Mouse (Mus musculus): ENCODE results near the gene Hoxd9. TPM values are rescaled to one million over a fixed set of nuclear protein-coding genes. Genes with fewer than 3 reads are reported as not detected.
A peak's percentile ranks its signal among the peaks of the same experiment; 100 is the strongest.

The Hoxd9 gene
- total and polyA plus RNA-seq, 2 experiments from 2014 or later = not detected

GRCm38 (mm10) chr2:74699053-74699430 is 1.5 kb downstream of the Hoxd9 start:
- H3K9ac ChIP-seq (replicated peaks; ENCODE audit: low read length) = no peak overlapping the region
- DNase-seq (ENCODE audit: low spot score) = no peak
- no peak for ATAC-seq
- H3K4me3 ChIP-seq (ENCODE audit: low read length) = peak overlapping the region; percentile 21; the same call in 1 of the 2 replicates
- peaks cover 89% of the 10 kb centered on the region for H3K27me3 ChIP-seq (ENCODE audit: insufficient read depth, low read length)
- H3K4me2 ChIP-seq (ENCODE audit: low read depth, low read length) = no peak overlapping the region
- H3K4me1 ChIP-seq (ENCODE audit: insufficient read depth, low read length) = no peaks in the 10 kb centered on the region
- H3K36me3 ChIP-seq (ENCODE audit: insufficient read depth, low read length) = no peaks in the 10 kb centered on the region
- 2% methylated on average over 17 of the region's 17 CpGs for WGBS
- no peak overlapping the region for H3K27ac ChIP-seq
- no peak for TF ChIP-seq CTCF (IDR thresholded peaks at IDR 0.05; ENCODE audit: low read depth)
- no peaks in the 10 kb centered on the region for H3K9me3 ChIP-seq (ENCODE audit: low read length)

- H3K27me3 ChIP-seq (ENCODE audit: insufficient read depth, low read length) = peaks cover 90% of the 10 kb centered on the region
- H3K4me1 ChIP-seq (ENCODE audit: insufficient read depth, low read length) = no peaks in the 10 kb centered on the region
- no peak overlapping the region for H3K27ac ChIP-seq
- H3K9me3 ChIP-seq (ENCODE audit: low read length) = no peaks in the 10 kb centered on the region
- H3K36me3 ChIP-seq (ENCODE audit: insufficient read depth, low read length) = no peaks in the 10 kb centered on the region
- DNase-seq (ENCODE audit: low spot score) = no peak
- WGBS = 3% methylated on average over 23 of the region's 23 CpGs
- TF ChIP-seq CTCF (IDR thresholded peaks at IDR 0.05; ENCODE audit: low read depth) = no peak
- H3K4me3 ChIP-seq (ENCODE audit: low read length) = no peak overlapping the region
- no peak overlapping the region for H3K9ac ChIP-seq (replicated peaks; ENCODE audit: low read length)
- no peak for ATAC-seq
- H3K4me2 ChIP-seq (ENCODE audit: low read depth, low read length) = no peak overlapping the region
Observed at GRCm38 (mm10) chr2:74699664-74700545, 2.4 kb downstream of the Hoxd9 start.

GRCm38 (mm10) chr2:74700546-74701112 is 3.1 kb downstream of the Hoxd9 start:
- 3% methylated on average over 22 of the region's 22 CpGs for WGBS
- no peak overlapping the region for H3K4me2 ChIP-seq (ENCODE audit: low read depth, low read length)
- no peak overlapping the region for H3K4me3 ChIP-seq (ENCODE audit: low read length)
- no peak overlapping the region for H3K27ac ChIP-seq
- H3K27me3 ChIP-seq (ENCODE audit: insufficient read depth, low read length) = peaks cover 89% of the 10 kb centered on the region
- H3K9ac ChIP-seq (replicated peaks; ENCODE audit: low read length) = no peak overlapping the region
- ATAC-seq (no peak), DNase-seq (ENCODE audit: low spot score) (no peak)
- no peaks in the 10 kb centered on the region for H3K9me3 ChIP-seq (ENCODE audit: low read length)
- TF ChIP-seq CTCF (IDR thresholded peaks at IDR 0.05; ENCODE audit: low read depth) = no peak
- no peaks in the 10 kb centered on the region for H3K4me1 ChIP-seq (ENCODE audit: insufficient read depth, low read length)
- no peaks in the 10 kb centered on the region for H3K36me3 ChIP-seq (ENCODE audit: insufficient read depth, low read length)

GRCm38 (mm10) chr2:74701949-74702819 is 4.7 kb downstream of the Hoxd9 start:
- Histone ChIP-seq H3K27me3 (ENCODE audit: insufficient read depth, low read length) (peaks cover 89% of the 10 kb centered on the region), H3K36me3 (ENCODE audit: insufficient read depth, low read length) (no peaks in the 10 kb centered on the region), H3K4me3 (ENCODE audit: low read length) (no peak overlapping the region), H3K4me2 (ENCODE audit: low read depth, low read length) (no peak overlapping the region), H3K27ac (no peak overlapping the region), H3K9ac (replicated peaks; ENCODE audit: low read length) (no peak overlapping the region), H3K9me3 (ENCODE audit: low read length) (no peaks in the 10 kb centered on the region), H3K4me1 (ENCODE audit: insufficient read depth, low read length) (no peaks in the 10 kb centered on the region)
- ATAC-seq = no peak
- peak; percentile 90 for TF ChIP-seq CTCF (IDR thresholded peaks at IDR 0.05; ENCODE audit: low read depth)
- 11% methylated on average over 17 of the region's 17 CpGs for WGBS
- peak; percentile 91 for DNase-seq (ENCODE audit: low spot score)

GRCm38 (mm10) chr2:74702820-74703219 is 5.3 kb downstream of the Hoxd9 start:
- no peak for ATAC-seq
- H3K4me3 ChIP-seq (ENCODE audit: low read length) = no peak overlapping the region
- no peak overlapping the region for H3K9ac ChIP-seq (replicated peaks; ENCODE audit: low read length)
- no peak overlapping the region for H3K27ac ChIP-seq
- no peak for TF ChIP-seq CTCF (IDR thresholded peaks at IDR 0.05; ENCODE audit: low read depth)
- H3K9me3 ChIP-seq (ENCODE audit: low read length) = no peaks in the 10 kb centered on the region
- peaks cover 90% of the 10 kb centered on the region for H3K27me3 ChIP-seq (ENCODE audit: insufficient read depth, low read length)
- H3K4me1 ChIP-seq (ENCODE audit: insufficient read depth, low read length) = no peaks in the 10 kb centered on the region
- H3K36me3 ChIP-seq (ENCODE audit: insufficient read depth, low read length) = no peaks in the 10 kb centered on the region
- no peak for DNase-seq (ENCODE audit: low spot score)
- 17% methylated on average over 6 of the region's 6 CpGs for WGBS
- H3K4me2 ChIP-seq (ENCODE audit: low read depth, low read length) = no peak overlapping the region

GRCm38 (mm10) chr2:74703317-74703716 is 5.8 kb downstream of the Hoxd9 start:
- H3K4me3 ChIP-seq (ENCODE audit: low read length) = no peak overlapping the region
- H3K4me2 ChIP-seq (ENCODE audit: low read depth, low read length) = no peak overlapping the region
- 6% methylated on average over 10 of the region's 10 CpGs for WGBS
- H3K27me3 ChIP-seq (ENCODE audit: insufficient read depth, low read length) = peaks cover 89% of the 10 kb centered on the region
- H3K4me1 ChIP-seq (ENCODE audit: insufficient read depth, low read length) = no peaks in the 10 kb centered on the region
- TF ChIP-seq CTCF (IDR thresholded peaks at IDR 0.05; ENCODE audit: low read depth) = no peak
- no peak overlapping the region for H3K9ac ChIP-seq (replicated peaks; ENCODE audit: low read length)
- ATAC-seq (no peak), DNase-seq (ENCODE audit: low spot score) (no peak)
- H3K36me3 ChIP-seq (ENCODE audit: insufficient read depth, low read length) = no peaks in the 10 kb centered on the region
- no peaks in the 10 kb centered on the region for H3K9me3 ChIP-seq (ENCODE audit: low read length)
- H3K27ac ChIP-seq = no peak overlapping the region

Measured in hindbrain, postnatal 0 days (tissue).